Mouse (Mus musculus) embryo, embryonic 9.5 days (tissue): ENCODE measurements at regions not wholly inside any gene's neighbourhood (a gene's known extent, or its start where the extent isn't known, plus 50 kb on each side); places are given as distances from the start of the nearest gene placed in this dataset.
"Not testable (repeated sequence)": the region's sequence is repeated elsewhere in the genome, so short reads cannot be mapped to it uniquely, and the experiment has no call there.

Experiments used
- DNase-seq: peaks from one replicate; pipeline ENCODE4 v3.0.0-alpha.2; 2017; ENCODE audit errors: extremely low spot score

GRCm38 (mm10) chr6:16765354-16765753, 132.9 kb downstream of the Tfec start:
- DNase-seq: no peak

- peak; percentile 6 for DNase-seq
These were observed 133.5 kb downstream of the Tfec start for GRCm38 (mm10) chr6:16764707-16765106.

- DNase-seq: not testable (repeated sequence)
These were observed 143.2 kb downstream of the Tfec start for GRCm38 (mm10) chr6:16755044-16755443.

GRCm38 (mm10) chr6:16733184-16733583, 165.1 kb downstream of the Tfec start:
- no peak for DNase-seq

- DNase-seq: no peak
These were observed 166.1 kb downstream of the Tfec start for GRCm38 (mm10) chr6:16732095-16732494.

- peak; percentile 42 for DNase-seq
These were observed 170.9 kb downstream of the Tfec start for GRCm38 (mm10) chr6:16727256-16727890.

GRCm38 (mm10) chr6:16725256-16725655, 173.0 kb downstream of the Tfec start:
- DNase-seq: no peak

GRCm38 (mm10) chr6:16704496-16704895, 193.7 kb downstream of the Tfec start:
- DNase-seq: no peak

- DNase-seq: no peak
These were observed 194.9 kb downstream of the Tfec start for GRCm38 (mm10) chr6:16703412-16703746.

GRCm38 (mm10) chr6:16702706-16703411, 195.4 kb downstream of the Tfec start:
- DNase-seq: no peak

GRCm38 (mm10) chr6:16697285-16697684, 201.0 kb downstream of the Tfec start:
- no peak for DNase-seq

GRCm38 (mm10) chr6:16668004-16668403, 230.2 kb downstream of the Tfec start:
- DNase-seq: peak; percentile 56

GRCm38 (mm10) chr6:16667241-16667640, 231.0 kb downstream of the Tfec start:
- peak; percentile 32 for DNase-seq

- DNase-seq: no peak
These were observed 252.0 kb downstream of the Tfec start for GRCm38 (mm10) chr6:16646269-16646668.

- no peak for DNase-seq
These were observed 254.7 kb downstream of the Tfec start for GRCm38 (mm10) chr6:16643519-16643918.

GRCm38 (mm10) chr6:16636736-16637304, 261.4 kb downstream of the Tfec start:
- no peak for DNase-seq

GRCm38 (mm10) chr6:16636108-16636507, 262.1 kb downstream of the Tfec start:
- DNase-seq: no peak

- DNase-seq: no peak
These were observed 290.7 kb downstream of the Tfec start for GRCm38 (mm10) chr6:16607393-16608023.

GRCm38 (mm10) chr6:16606687-16607392, 291.4 kb downstream of the Tfec start:
- no peak for DNase-seq

- DNase-seq: no peak
These were observed 305.8 kb downstream of the Tfec start for GRCm38 (mm10) chr6:16592411-16592810.

GRCm38 (mm10) chr6:16582302-16582701, 315.9 kb downstream of the Tfec start:
- no peak for DNase-seq

- no peak for DNase-seq
These were observed 316.4 kb downstream of the Tfec start for GRCm38 (mm10) chr6:16581801-16582200.
